Mouse (Mus musculus) megakaryocyte, embryonic 14.5 days (primary cell): ENCODE measurements around the gene Gcgr.

Experiments used
- FLI1 ChIP-seq: IDR thresholded peaks from 2 replicates; pipeline ENCODE4 v1.6.1; 2012; ENCODE audit warnings: low read length, inconsistent platforms, mixed read lengths
- GATA1 ChIP-seq: IDR thresholded peaks from 3 replicates; pipeline ENCODE4 v1.6.1; 2012; ENCODE audit warnings: mixed read lengths, low read length, inconsistent platforms, borderline replicate concordance

DNA sequence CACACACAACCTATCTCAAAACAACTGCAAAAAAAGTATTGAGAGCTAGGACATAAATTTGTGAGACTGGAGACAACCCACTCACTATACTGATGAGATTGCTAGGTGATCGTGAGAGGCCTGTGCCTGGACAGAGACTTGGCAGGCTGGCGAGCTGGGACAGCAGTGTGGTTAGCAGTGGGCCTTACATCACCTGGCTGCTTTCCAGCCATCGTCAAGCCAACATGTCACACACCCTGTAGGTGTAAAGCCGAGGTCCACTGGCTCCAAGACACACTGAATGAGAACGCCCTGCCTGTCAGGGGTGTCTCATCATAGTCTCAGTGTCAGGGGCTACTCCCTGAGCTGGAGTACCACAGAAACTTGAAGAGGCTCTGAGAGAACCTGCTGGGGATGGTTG, 22.2 kb downstream of the Gcgr start:
- no peak for TF ChIP-seq GATA1
- no peak for TF ChIP-seq FLI1
